Mouse (Mus musculus): ENCODE data around the gene Eif2ak1. TPM values are rescaled to one million over a fixed set of nuclear protein-coding genes. Genes with fewer than 3 reads are reported as not detected.
A peak's percentile ranks its signal among the peaks of the same experiment; 100 is the strongest.

Eif2ak1 gene
- total and polyA plus RNA-seq, 3 experiments = 11.9 to 26.7 (median 13.4) TPM

- dilution Hi-C loops (cut with MboI; ENCODE audit: extremely low pct_ligation_motif_present, extremely low pct_unique_long_range_greater_than_20kb, low sequenced_read_pairs) = no loop called here
- no peak overlapping the region for H3K27ac ChIP-seq (ENCODE audit: insufficient read depth, low read depth)
- in situ Hi-C loops (cut with MboI; ENCODE audit: low pct_ligation_motif_present, low pct_unique_long_range_greater_than_20kb, low sequenced_read_pairs) = no loop called here
- H3K4me3 ChIP-seq (replicated peaks in 1 of 3; ENCODE audit: low read depth in 2 of 3, low read length in 2 of 3, poor library complexity in 1 of 3) = no peak overlapping the region
- H3K27me3 ChIP-seq (replicated peaks) = no peaks in the 10 kb centered on the region
- TF ChIP-seq POLR2AphosphoS2 (IDR thresholded peaks at IDR 0.05; ENCODE audit: low read depth, low read length) (no peak), NELFE (IDR thresholded peaks at IDR 0.05; ENCODE audit: low read depth, low read length) (no peak), MEF2A (IDR thresholded peaks at IDR 0.05; ENCODE audit: borderline replicate concordance, low read depth, low read length) (no peak), MAZ (IDR thresholded peaks at IDR 0.05; ENCODE audit: low read depth, low read length) (no peak)
- H3K36me3 ChIP-seq (replicated peaks in 1 of 2; ENCODE audit: control insufficient read depth in 1 of 2, insufficient read depth in 1 of 2, low read length in 1 of 2) = no peaks in the 10 kb centered on the region
- DNase-seq (ENCODE audit: extremely low read depth) = peak; percentile 28
- H3K9ac ChIP-seq (ENCODE audit: insufficient read depth, low read depth) = no peak overlapping the region
- H3K4me2 ChIP-seq (ENCODE audit: insufficient read depth, low read depth, poor library complexity, severe bottlenecking) = no peak overlapping the region
- H3K9me3 ChIP-seq (replicated peaks; ENCODE audit: low read length) = no peaks in the 10 kb centered on the region
- H3K79me2 ChIP-seq (replicated peaks; ENCODE audit: control insufficient read depth, extremely low read depth, insufficient read depth, poor library complexity, severe bottlenecking) = no peaks in the 10 kb centered on the region
- H3K4me1 ChIP-seq (ENCODE audit: control insufficient read depth in 1 of 2, insufficient read depth in 2 of 2) = peaks cover 3 to 10% of the 10 kb centered on the region in 2 experiments; a peak in 2 of 4 replicates
Measured at GRCm38 (mm10) chr5:143809421-143810090, 8.0 kb upstream of the Eif2ak1 start.

GRCm38 (mm10) chr5:143811653-143812052, 5.9 kb upstream of the Eif2ak1 start:
- in situ Hi-C loops (cut with MboI; ENCODE audit: low pct_ligation_motif_present, low pct_unique_long_range_greater_than_20kb, low sequenced_read_pairs) = no loop called here
- Histone ChIP-seq H3K4me1 (ENCODE audit: control insufficient read depth in 1 of 2, insufficient read depth in 2 of 2) (peaks cover 3 to 10% of the 10 kb centered on the region in 2 experiments; a peak in 2 of 4 replicates), H3K27ac (ENCODE audit: insufficient read depth, low read depth) (no peak overlapping the region), H3K36me3 (replicated peaks in 1 of 2; ENCODE audit: control insufficient read depth in 1 of 2, insufficient read depth in 1 of 2, low read length in 1 of 2) (no peaks in the 10 kb centered on the region), H3K9me3 (replicated peaks; ENCODE audit: low read length) (no peaks in the 10 kb centered on the region), H3K79me2 (replicated peaks; ENCODE audit: control insufficient read depth, extremely low read depth, insufficient read depth, poor library complexity, severe bottlenecking) (no peaks in the 10 kb centered on the region), H3K9ac (ENCODE audit: insufficient read depth, low read depth) (no peak overlapping the region), H3K4me3 (replicated peaks in 1 of 3; ENCODE audit: low read depth in 2 of 3, low read length in 2 of 3, poor library complexity in 1 of 3) (no peak overlapping the region), H3K4me2 (ENCODE audit: insufficient read depth, low read depth, poor library complexity, severe bottlenecking) (no peak overlapping the region), H3K27me3 (replicated peaks) (no peaks in the 10 kb centered on the region)
- dilution Hi-C loops (cut with MboI; ENCODE audit: extremely low pct_ligation_motif_present, extremely low pct_unique_long_range_greater_than_20kb, low sequenced_read_pairs) = no loop called here
- TF ChIP-seq ZKSCAN1 (IDR thresholded peaks at IDR 0.05; ENCODE audit: borderline replicate concordance, low read depth, low read length) = no peak
- TF ChIP-seq ZNF384 (IDR thresholded peaks at IDR 0.05; ENCODE audit: low read depth, low read length) = no peak
- TF ChIP-seq RCOR1 (conservative IDR thresholded peaks at IDR 0.05; ENCODE audit: low read depth, low read length) = no peak
- no peak for TF ChIP-seq NELFE (IDR thresholded peaks at IDR 0.05; ENCODE audit: low read depth, low read length)
- no peak for TF ChIP-seq ELF1 (IDR thresholded peaks at IDR 0.05; ENCODE audit: low read depth, low read length)
- TF ChIP-seq TCF12 (IDR thresholded peaks at IDR 0.05; ENCODE audit: low read depth, low read length) = no peak
- TF ChIP-seq IRF4 (IDR thresholded peaks at IDR 0.05; ENCODE audit: low read depth, low read length) = no peak
- TF ChIP-seq NRF1 (IDR thresholded peaks at IDR 0.05; ENCODE audit: low read depth, low read length) = no peak
- no peak for DNase-seq (ENCODE audit: extremely low read depth)

DNA sequence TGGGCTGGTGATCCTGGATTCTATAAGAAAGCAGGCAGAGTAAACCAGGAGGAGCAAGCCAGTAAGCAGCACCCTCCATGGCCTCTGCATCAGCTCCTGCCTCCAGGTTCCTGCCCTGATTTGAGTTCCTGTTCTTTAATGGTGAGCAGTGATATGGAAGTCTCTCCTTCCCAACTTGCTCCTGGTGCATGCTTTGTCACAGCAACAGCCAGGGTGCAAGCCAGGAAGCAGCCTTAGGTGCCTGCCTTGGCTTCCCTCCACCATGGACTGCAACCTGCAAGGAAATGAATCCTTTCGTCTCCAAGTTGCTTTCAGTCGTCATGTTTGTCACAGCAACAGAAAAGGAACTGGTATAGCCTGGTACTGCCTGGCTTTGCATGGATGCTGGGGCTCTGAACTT, 3.0 kb upstream of the Eif2ak1 start:
- Histone ChIP-seq H3K27ac (ENCODE audit: insufficient read depth, low read depth) (no peak overlapping the region), H3K36me3 (replicated peaks in 1 of 2; ENCODE audit: control insufficient read depth in 1 of 2, insufficient read depth in 1 of 2, low read length in 1 of 2) (no peaks in the 10 kb centered on the region), H3K9ac (ENCODE audit: insufficient read depth, low read depth) (no peak overlapping the region), H3K27me3 (replicated peaks) (no peaks in the 10 kb centered on the region), H3K4me2 (ENCODE audit: insufficient read depth, low read depth, poor library complexity, severe bottlenecking) (no peak overlapping the region), H3K9me3 (replicated peaks; ENCODE audit: low read length) (no peaks in the 10 kb centered on the region), H3K4me1 (ENCODE audit: control insufficient read depth in 1 of 2, insufficient read depth in 2 of 2) (peaks cover 2 to 15% of the 10 kb centered on the region in 2 experiments; a peak in 2 of 4 replicates), H3K4me3 (replicated peaks in 1 of 3; ENCODE audit: low read depth in 2 of 3, low read length in 2 of 3, poor library complexity in 1 of 3) (no peak overlapping the region), H3K79me2 (replicated peaks; ENCODE audit: control insufficient read depth, extremely low read depth, insufficient read depth, poor library complexity, severe bottlenecking) (peaks cover 10% of the 10 kb centered on the region)
- no peak for TF ChIP-seq HCFC1 (IDR thresholded peaks at IDR 0.05; ENCODE audit: low read depth, low read length)
- TF ChIP-seq E2F4 (IDR thresholded peaks at IDR 0.05; ENCODE audit: insufficient replicate concordance, low read depth, low read length) = no peak
- no peak for TF ChIP-seq POLR2AphosphoS2 (IDR thresholded peaks at IDR 0.05; ENCODE audit: low read depth, low read length)
- TF ChIP-seq KAT2A (IDR thresholded peaks at IDR 0.05; ENCODE audit: insufficient replicate concordance, low read length) = no peak
- no peak for TF ChIP-seq SMC3 (IDR thresholded peaks at IDR 0.05; ENCODE audit: low read depth, low read length)
- no peak for TF ChIP-seq IRF4 (IDR thresholded peaks at IDR 0.05; ENCODE audit: low read depth, low read length)
- no peak for TF ChIP-seq CHD2 (IDR thresholded peaks at IDR 0.05; ENCODE audit: low read length)
- DNase-seq (ENCODE audit: extremely low read depth) = no peak
- dilution Hi-C loops (cut with MboI; ENCODE audit: extremely low pct_ligation_motif_present, extremely low pct_unique_long_range_greater_than_20kb, low sequenced_read_pairs) (no loop called here), in situ Hi-C loops (cut with MboI; ENCODE audit: low pct_ligation_motif_present, low pct_unique_long_range_greater_than_20kb, low sequenced_read_pairs) (no loop called here)
